Mouse (Mus musculus): ENCODE data around the gene Cul1.

DNA sequence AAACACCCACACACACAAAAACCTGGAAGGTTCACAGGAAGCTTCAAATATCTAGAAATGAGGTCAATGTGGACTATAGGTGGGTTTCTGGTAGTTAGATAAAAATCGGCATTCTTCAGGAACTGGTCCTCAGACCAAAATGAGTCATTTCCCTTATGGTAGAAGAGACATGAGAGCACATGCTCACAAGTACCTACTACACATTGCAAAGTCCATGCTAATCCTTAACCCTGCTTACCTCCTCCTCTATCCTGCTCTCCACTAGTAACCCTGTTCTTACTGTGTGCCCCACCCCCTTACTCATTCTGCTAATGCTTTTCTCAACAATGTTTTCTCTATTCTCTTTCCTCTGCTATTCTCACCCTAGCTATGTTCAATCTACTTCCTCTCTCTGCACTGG, 74.5 kb downstream of the Cul1 start:
- TF ChIP-seq GATA1 (IDR thresholded peaks at IDR 0.05; ENCODE audit: borderline replicate concordance, low read length) = no peak
- no peak for TF ChIP-seq FLI1 (IDR thresholded peaks at IDR 0.05; ENCODE audit: low read length)
